Mouse (Mus musculus) cortical plate, adult 2 months (tissue): ENCODE data around the gene Card19.

Experiments used
- CTCF ChIP-seq: fragments of 200-500 bp; IDR thresholded peaks from 2 replicates; pipeline ENCODE4 v1.5.1; 2011; ENCODE audit warnings: mild to moderate bottlenecking, control low read depth, low read length; ENCODE audit not compliant: insufficient read depth; ENCODE audit errors: extremely low read depth
- POLR2A ChIP-seq: fragments of 200-500 bp; IDR thresholded peaks from 2 replicates; pipeline ENCODE4 v1.6.1; 2011; ENCODE audit warnings: mild to moderate bottlenecking, low read length, control low read depth; ENCODE audit not compliant: insufficient read depth; ENCODE audit errors: extremely low read depth

DNA sequence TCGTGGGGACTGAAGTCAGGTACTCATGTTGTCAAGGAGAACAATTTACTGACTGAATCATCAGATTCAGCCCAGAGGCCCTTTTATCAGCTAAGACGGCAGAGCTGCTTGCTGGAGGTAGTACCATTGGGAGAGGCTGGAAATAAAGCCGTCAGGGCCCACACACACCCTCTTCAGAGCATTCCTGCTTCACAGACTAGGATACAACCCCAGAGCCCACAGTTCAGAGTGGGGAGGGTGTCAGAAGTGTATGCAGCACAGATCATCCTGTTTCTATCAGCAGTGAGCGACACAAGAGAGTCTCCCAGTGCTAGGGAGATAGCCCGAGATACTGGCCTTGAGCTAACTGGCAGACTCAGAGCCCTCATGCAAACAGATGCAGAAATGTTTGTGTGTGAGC, 32.7 kb downstream of the Card19 start:
- TF ChIP-seq POLR2A (no peak), CTCF (no peak)
